Mouse (Mus musculus) thymus, postnatal 25 days (tissue): Measurements from ENCODE around the gene Il3.

Source experiments
- DNase-seq: peaks from one replicate; pipeline ENCODE4 v3.0.0; 2022

Il3 gene

GRCm38 (mm10) chr11:54271437-54271949 is 4.4 kb upstream of the Il3 start:
- no peak for DNase-seq

- DNase-seq: no peak
Measured at GRCm38 (mm10) chr11:54269191-54269896, 2.3 kb upstream of the Il3 start.

- DNase-seq: peak; percentile 54
Measured at GRCm38 (mm10) chr11:54264542-54264941, 2.5 kb downstream of the Il3 start.

- no peak for DNase-seq
Measured at GRCm38 (mm10) chr11:54263405-54264031, 3.6 kb downstream of the Il3 start.

- peak; percentile 73 for DNase-seq
Measured at GRCm38 (mm10) chr11:54256624-54257376, 10.3 kb downstream of the Il3 start.

- DNase-seq: peak; percentile 29
Measured at GRCm38 (mm10) chr11:54254114-54254513, 13.0 kb downstream of the Il3 start.

GRCm38 (mm10) chr11:54250575-54250974 is 16.5 kb downstream of the Il3 start:
- DNase-seq: no peak

GRCm38 (mm10) chr11:54249748-54250147 is 17.3 kb downstream of the Il3 start:
- DNase-seq: no peak

GRCm38 (mm10) chr11:54248940-54249717 is 17.9 kb downstream of the Il3 start, which contains the start of gene Csf2:
Csf2 (minus strand) TSS chr11:54249667.
- no peak for DNase-seq

GRCm38 (mm10) chr11:54247251-54247950 is 19.7 kb downstream of the Il3 start:
- no peak for DNase-seq

GRCm38 (mm10) chr11:54244465-54244864 is 22.6 kb downstream of the Il3 start:
- no peak for DNase-seq

- DNase-seq: no peak
Measured at GRCm38 (mm10) chr11:54242494-54242893, 24.6 kb downstream of the Il3 start.

- no peak for DNase-seq
Measured at GRCm38 (mm10) chr11:54236939-54237338, 30.1 kb downstream of the Il3 start.

- DNase-seq: no peak
Measured at GRCm38 (mm10) chr11:54227478-54227877, 39.6 kb downstream of the Il3 start.

- DNase-seq: no peak
Measured at GRCm38 (mm10) chr11:54224475-54224986, 42.5 kb downstream of the Il3 start.

GRCm38 (mm10) chr11:54223637-54224474 is 43.2 kb downstream of the Il3 start:
- no peak for DNase-seq

- DNase-seq: no peak
Measured at GRCm38 (mm10) chr11:54219903-54220740, 47.0 kb downstream of the Il3 start.

GRCm38 (mm10) chr11:54219191-54219590 is 47.9 kb downstream of the Il3 start:
- DNase-seq: no peak

GRCm38 (mm10) chr11:54217384-54217783 is 49.7 kb downstream of the Il3 start:
- no peak for DNase-seq

GRCm38 (mm10) chr11:54216091-54216490 is 51.0 kb downstream of the Il3 start:
- no peak for DNase-seq
